Mouse (Mus musculus): ENCODE data around the gene Ccdc158. TPM values are rescaled to one million over a fixed set of nuclear protein-coding genes. Genes with fewer than 3 reads are reported as not detected.

The Ccdc158 gene
- polyA plus RNA-seq, 2 experiments, result 0.09 to 0.21 TPM

DNA sequence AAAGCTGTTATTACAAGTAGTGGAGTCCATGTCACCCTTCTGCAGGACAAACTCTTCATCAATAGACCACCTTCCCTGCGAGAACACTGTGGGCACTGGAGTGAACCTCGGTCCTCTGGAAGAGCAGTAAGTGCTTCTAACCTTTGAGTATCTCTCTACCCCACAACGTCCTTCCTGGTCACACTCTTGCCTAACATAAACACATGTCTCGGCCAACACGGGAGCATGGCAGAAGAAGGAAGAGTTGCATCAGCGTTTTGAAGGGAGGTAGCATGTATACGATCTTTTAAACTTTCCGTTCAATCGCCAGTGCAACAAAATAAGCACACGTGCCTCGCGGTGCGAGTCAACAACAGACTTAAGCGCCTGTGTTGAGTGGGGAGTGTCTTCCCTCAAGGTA is 95.5 kb downstream of the Ccdc158 start:
- WGBS (ENCODE audit: insufficient replicate concordance), result 62% methylated on average over 14 of the region's 14 CpGs
- no peaks in the 10 kb centered on the region for H3K36me3 ChIP-seq (replicated peaks; ENCODE audit: control insufficient read depth, insufficient read depth, low read depth)
- H3K27me3 ChIP-seq (ENCODE audit: control insufficient read depth, insufficient read depth, low read length), result no peaks in the 10 kb centered on the region
- no peak overlapping the region for H3K27ac ChIP-seq
- no peak overlapping the region for H3K9ac ChIP-seq (replicated peaks)
- no peak for DNase-seq (ENCODE audit: low read depth in 3 of 3, low spot score in 3 of 3)
- TF ChIP-seq CTCF (IDR thresholded peaks at IDR 0.05; ENCODE audit: low read depth) (no peak), EP300 (IDR thresholded peaks at IDR 0.05; ENCODE audit: low read depth) (no peak)
- no peak for ATAC-seq (ENCODE audit: insufficient read depth)
- H3K9me3 ChIP-seq (ENCODE audit: control insufficient read depth, low read length), result no peaks in the 10 kb centered on the region
- H3K4me3 ChIP-seq (ENCODE audit: insufficient read depth in 1 of 2, low read depth in 2 of 2, low read length in 2 of 2), result no peak overlapping the region
- H3K4me1 ChIP-seq (replicated peaks; ENCODE audit: control insufficient read depth in 2 of 2, insufficient read depth in 2 of 2, low read length in 1 of 2), result no peaks in the 10 kb centered on the region
- no peak overlapping the region for H3K4me2 ChIP-seq (ENCODE audit: low read depth)

DNA sequence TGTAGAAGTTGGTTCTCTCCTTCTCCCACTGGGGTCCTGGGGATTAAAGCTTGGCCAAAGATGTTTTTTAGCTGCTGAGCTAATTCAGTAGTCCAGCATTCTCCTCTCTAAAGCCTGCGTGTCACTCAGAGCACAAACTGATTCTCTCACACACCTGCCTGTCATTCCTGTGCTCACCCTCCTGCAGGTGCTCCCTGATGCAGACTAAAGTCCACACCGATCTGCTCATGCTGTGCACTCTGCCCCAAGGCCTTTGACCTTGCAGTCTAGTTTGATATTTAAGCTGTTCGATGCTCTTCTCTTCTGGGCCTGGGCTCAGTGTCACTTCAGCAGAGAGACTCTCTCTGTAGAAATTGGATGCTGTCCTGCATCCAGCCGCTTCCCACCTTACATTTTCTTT is 103.8 kb downstream of the Ccdc158 start:
- no peak overlapping the region for H3K4me3 ChIP-seq (ENCODE audit: insufficient read depth in 1 of 2, low read depth in 2 of 2, low read length in 2 of 2)

DNA sequence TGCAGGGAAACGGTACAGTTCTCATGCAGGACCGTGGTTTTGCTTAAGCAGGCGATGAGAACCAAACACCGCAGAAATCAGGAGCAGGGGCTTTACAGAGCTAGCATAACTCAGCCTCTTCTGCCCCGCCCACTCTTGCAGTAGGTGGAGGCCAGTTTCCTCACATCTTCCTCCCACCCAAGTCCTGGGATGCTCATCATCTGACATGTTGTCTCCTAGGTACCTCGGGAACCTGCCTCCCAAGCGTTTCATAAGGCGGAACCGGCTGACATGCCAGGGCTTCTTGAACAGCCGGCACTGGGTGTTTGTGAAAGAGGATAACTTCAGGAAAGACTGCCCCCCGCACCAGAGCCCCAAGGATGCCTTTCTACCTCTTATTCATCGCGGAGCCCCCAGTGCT is 113.1 kb downstream of the Ccdc158 start:
- Histone ChIP-seq H3K4me3 (ENCODE audit: insufficient read depth in 1 of 2, low read depth in 2 of 2, low read length in 2 of 2) (no peak overlapping the region), H3K4me2 (ENCODE audit: low read depth) (no peak overlapping the region), H3K4me1 (replicated peaks; ENCODE audit: control insufficient read depth in 2 of 2, insufficient read depth in 2 of 2, low read length in 1 of 2) (no peaks in the 10 kb centered on the region; a peak in 1 of 4 replicates), H3K27me3 (ENCODE audit: control insufficient read depth, insufficient read depth, low read length) (no peaks in the 10 kb centered on the region), H3K36me3 (replicated peaks; ENCODE audit: control insufficient read depth, insufficient read depth, low read depth) (no peaks in the 10 kb centered on the region), H3K9ac (replicated peaks) (no peak overlapping the region), H3K9me3 (ENCODE audit: control insufficient read depth, low read length) (no peaks in the 10 kb centered on the region), H3K27ac (no peak overlapping the region)
- 65% methylated on average over 13 of the region's 13 CpGs for WGBS (ENCODE audit: insufficient replicate concordance)
- no peak for TF ChIP-seq EP300 (IDR thresholded peaks at IDR 0.05; ENCODE audit: low read depth)
- TF ChIP-seq CTCF (IDR thresholded peaks at IDR 0.05; ENCODE audit: low read depth), result no peak
- no peak for DNase-seq (ENCODE audit: low read depth in 3 of 3, low spot score in 3 of 3)
- ATAC-seq (ENCODE audit: insufficient read depth), result no peak

More for the DNA sequence above, 103.8 kb downstream of the Ccdc158 start:
- Histone ChIP-seq H3K36me3 (replicated peaks; ENCODE audit: control insufficient read depth, insufficient read depth, low read depth) (no peaks in the 10 kb centered on the region), H3K4me2 (ENCODE audit: low read depth) (no peak overlapping the region), H3K27ac (no peak overlapping the region), H3K9me3 (ENCODE audit: control insufficient read depth, low read length) (no peaks in the 10 kb centered on the region), H3K9ac (replicated peaks) (no peak overlapping the region), H3K27me3 (ENCODE audit: control insufficient read depth, insufficient read depth, low read length) (no peaks in the 10 kb centered on the region), H3K4me1 (replicated peaks; ENCODE audit: control insufficient read depth in 2 of 2, insufficient read depth in 2 of 2, low read length in 1 of 2) (0 out of 4 replicates have a peak, but pooled peaks cover 0 to 2% of the 10 kb centered on the region in 2 experiments)
- ATAC-seq (ENCODE audit: insufficient read depth), result peak; percentile 62
- 67% methylated on average over 4 of the region's 4 CpGs for WGBS (ENCODE audit: insufficient replicate concordance)
- peak in 2 of 3 experiments; percentile 3 to 13 for DNase-seq (ENCODE audit: low read depth in 3 of 3, low spot score in 3 of 3)
- no peak for TF ChIP-seq CTCF (IDR thresholded peaks at IDR 0.05; ENCODE audit: low read depth)
- TF ChIP-seq EP300 (IDR thresholded peaks at IDR 0.05; ENCODE audit: low read depth), result no peak

DNA sequence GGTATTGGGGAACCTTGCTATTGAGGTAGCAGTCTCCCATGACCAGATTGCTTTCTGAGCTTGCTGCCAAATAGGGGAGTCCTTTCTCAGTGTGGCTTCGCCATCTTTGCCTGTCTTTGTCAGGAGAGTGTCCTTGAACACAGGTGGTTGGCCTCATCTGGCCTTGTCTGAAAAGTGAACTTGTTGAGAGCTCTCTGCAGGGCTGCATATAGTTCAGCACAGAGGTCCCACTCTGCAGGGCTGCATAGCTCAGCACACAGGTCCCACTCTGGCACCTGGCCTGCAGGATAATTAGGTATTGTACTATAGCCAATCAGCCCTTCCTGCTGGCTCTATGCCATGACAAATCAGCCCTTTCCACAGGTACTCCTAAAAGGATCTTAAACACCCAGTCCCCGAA is 114.9 kb downstream of the Ccdc158 start:
- H3K9ac ChIP-seq (replicated peaks), result no peak overlapping the region
- no peaks in the 10 kb centered on the region for H3K9me3 ChIP-seq (ENCODE audit: control insufficient read depth, low read length)
- 42% methylated on average over 2 of the region's 2 CpGs for WGBS (ENCODE audit: insufficient replicate concordance)
- no peak overlapping the region for H3K4me2 ChIP-seq (ENCODE audit: low read depth)
- no peak for DNase-seq (ENCODE audit: low read depth in 3 of 3, low spot score in 3 of 3)
- no peak for ATAC-seq (ENCODE audit: insufficient read depth)
- H3K4me3 ChIP-seq (ENCODE audit: insufficient read depth in 1 of 2, low read depth in 2 of 2, low read length in 2 of 2), result no peak overlapping the region
- H3K36me3 ChIP-seq (replicated peaks; ENCODE audit: control insufficient read depth, insufficient read depth, low read depth), result no peaks in the 10 kb centered on the region
- H3K27me3 ChIP-seq (ENCODE audit: control insufficient read depth, insufficient read depth, low read length), result no peaks in the 10 kb centered on the region
- H3K27ac ChIP-seq, result no peak overlapping the region
- no peak for TF ChIP-seq EP300 (IDR thresholded peaks at IDR 0.05; ENCODE audit: low read depth)
- no peak for TF ChIP-seq CTCF (IDR thresholded peaks at IDR 0.05; ENCODE audit: low read depth)
- H3K4me1 ChIP-seq (replicated peaks; ENCODE audit: control insufficient read depth in 2 of 2, insufficient read depth in 2 of 2, low read length in 1 of 2), result no peaks in the 10 kb centered on the region; a peak in 1 of 4 replicates

Other genes starting within 250 kb of the Ccdc158 start
- 14.5 and 20.7 TPM in 2 replicates for gene Nup54, start 240.1 kb downstream of the Ccdc158 start, polyA plus RNA-seq (2012; rRNA removed)
- 26.6 and 31.9 TPM in 2 replicates for gene Nup54, start 240.1 kb downstream of the Ccdc158 start, polyA plus RNA-seq (2014; fragmentation: Nextera tagmentation; extraction: Ambion mirVana)
- gene Scarb2, start 168.4 kb downstream of the Ccdc158 start, polyA plus RNA-seq (2012; rRNA removed), result 4.5 and 5.7 TPM in 2 replicates
- gene Scarb2, start 168.4 kb downstream of the Ccdc158 start, polyA plus RNA-seq (2014; fragmentation: Nextera tagmentation; extraction: Ambion mirVana), result 5.2 and 5.4 TPM in 2 replicates
- 0.96 and 1.0 TPM in 2 replicates for gene Fam47e, start 120.2 kb downstream of the Ccdc158 start, polyA plus RNA-seq (2012; rRNA removed)
- gene Fam47e, start 120.2 kb downstream of the Ccdc158 start, polyA plus RNA-seq (2014; fragmentation: Nextera tagmentation; extraction: Ambion mirVana), result 1.4 and 1.8 TPM in 2 replicates
- 2.6 and 3.7 TPM in 2 replicates for gene Stbd1, start 72.2 kb downstream of the Ccdc158 start, polyA plus RNA-seq (2012; rRNA removed)
- 9.2 and 10.1 TPM in 2 replicates for gene Stbd1, start 72.2 kb downstream of the Ccdc158 start, polyA plus RNA-seq (2014; fragmentation: Nextera tagmentation; extraction: Ambion mirVana)
- gene Shroom3, start 8.2 kb upstream of the Ccdc158 start, polyA plus RNA-seq (2012; rRNA removed), result 0.30 and 0.35 TPM in 2 replicates
- 0.11 and 0.35 TPM in 2 replicates for gene Shroom3, start 8.2 kb upstream of the Ccdc158 start, polyA plus RNA-seq (2014; fragmentation: Nextera tagmentation; extraction: Ambion mirVana)